Mouse (Mus musculus) heart, adult 8-10 months (tissue): Measurements from ENCODE around the gene Zfp771. TPM values are rescaled to one million over a fixed set of nuclear protein-coding genes. Genes with fewer than 3 reads are reported as not detected.

Source experiments
- DNase-seq: peaks from one replicate; pipeline ENCODE4 v3.0.0; 2022; ENCODE audit warnings: low spot score
- total RNA-seq, 4 experiments: library from RNA; stranded (reverse); gene quantifications; 2 replicates each; pipeline ENCODE4 v1.2.4; 2022

Zfp771 gene
- total RNA-seq, 4 experiments from 2014 or later, result 15.3 to 21.7 (median 17.1) TPM

- DNase-seq, result no peak
These were observed 38.1 kb downstream of the Zfp771 start for GRCm38 (mm10) chr7:127282190-127282589.

GRCm38 (mm10) chr7:127285154-127285553 lies 41.1 kb downstream of the Zfp771 start:
- DNase-seq, result no peak

- DNase-seq, result no peak
These were observed 43.9 kb downstream of the Zfp771 start for GRCm38 (mm10) chr7:127287940-127288339.

GRCm38 (mm10) chr7:127289306-127289705 lies 45.2 kb downstream of the Zfp771 start:
- DNase-seq, result no peak

GRCm38 (mm10) chr7:127290142-127290541 lies 46.1 kb downstream of the Zfp771 start:
- no peak for DNase-seq

- no peak for DNase-seq
These were observed 52.0 kb downstream of the Zfp771 start, which contains the start of gene Itgal for GRCm38 (mm10) chr7:127296098-127296497. Gene Itgal, plus strand, starts transcription at chr7:127296260.

- DNase-seq, result no peak
These were observed 52.9 kb downstream of the Zfp771 start for GRCm38 (mm10) chr7:127296786-127297555.

- DNase-seq, result no peak
These were observed 53.6 kb downstream of the Zfp771 start for GRCm38 (mm10) chr7:127297586-127298193.

Other genes starting within 250 kb of the Zfp771 start
- gene Mvp, start 229.7 kb upstream of the Zfp771 start, total RNA-seq, result 10 to 100 TPM; 59.3 to 81.8 (median 73.5) TPM
- not detected for gene Pagr1b, start 227.8 kb upstream of the Zfp771 start, total RNA-seq
- 10 to 100 TPM in 2 of 4 experiments, 1 to 10 TPM in 2; 8.3 to 22.2 (median 10.5) TPM for gene Pagr1a, start 226.9 kb upstream of the Zfp771 start, total RNA-seq
- gene Gm42742, start 223.2 kb upstream of the Zfp771 start, total RNA-seq, result 10 to 100 TPM; 28.1 to 33.3 (median 31.4) TPM
- 1 to 10 TPM in 1 of 4 experiments, under 1 TPM in 1, not detected in 2; 0.87 to 1.1 TPM for gene Prrt2, start 223.1 kb upstream of the Zfp771 start, total RNA-seq
- gene Maz, start 217.2 kb upstream of the Zfp771 start, total RNA-seq, result 10 to 100 TPM; 48.5 to 55.9 (median 54.8) TPM
- 1 to 10 TPM in 3 of 4 experiments, not detected in 1; 1.2 to 2.2 (median 1.6) TPM for gene Kif22, start 201.8 kb upstream of the Zfp771 start, total RNA-seq
- not detected for gene Zg16, start 156.9 kb upstream of the Zfp771 start, total RNA-seq
- 1 to 10 TPM; 1.2 to 2.9 (median 1.3) TPM for gene AI467606, start 152.9 kb upstream of the Zfp771 start, total RNA-seq
- not detected for gene Qprt, start 122.0 kb upstream of the Zfp771 start, total RNA-seq
- gene Spn, start 106.5 kb upstream of the Zfp771 start, total RNA-seq, result under 1 TPM; 0.38 to 0.57 (median 0.46) TPM
- 10 to 100 TPM; 36.2 to 45.1 (median 40.6) TPM for gene Cd2bp2, start 48.2 kb upstream of the Zfp771 start, total RNA-seq
- gene Tbc1d10b, start 35.8 kb upstream of the Zfp771 start, total RNA-seq, result 10 to 100 TPM; 17.4 to 24.4 (median 23.0) TPM
- gene Mylpf, start 35.4 kb upstream of the Zfp771 start, total RNA-seq, result 10 to 100 TPM in 1 of 4 experiments, 1 to 10 TPM in 3; 6.2 to 14.1 (median 8.2) TPM
- 1 to 10 TPM; 5.2 to 6.4 (median 5.8) TPM for gene Zfp553, start 11.2 kb upstream of the Zfp771 start, total RNA-seq
- gene Sept1, start 11.1 kb upstream of the Zfp771 start, total RNA-seq, result 1 to 10 TPM; 2.1 to 3.9 (median 2.6) TPM
- gene Dctpp1, start 16.4 kb downstream of the Zfp771 start, total RNA-seq, result 10 to 100 TPM; 40.5 to 45.6 (median 40.9) TPM
- 10 to 100 TPM; 24.2 to 31.6 (median 31.0) TPM for gene Sephs2, start 29.8 kb downstream of the Zfp771 start, total RNA-seq
- 1 to 10 TPM; 1.1 to 2.0 (median 1.6) TPM for gene Itgal, start 52.0 kb downstream of the Zfp771 start, total RNA-seq
- gene Zfp768, start 101.3 kb downstream of the Zfp771 start, total RNA-seq, result 10 to 100 TPM; 37.1 to 43.4 (median 41.5) TPM
- gene Zfp747, start 131.8 kb downstream of the Zfp771 start, total RNA-seq, result 1 to 10 TPM; 3.2 to 4.3 (median 3.7) TPM
- gene 9130019O22Rik, start 142.9 kb downstream of the Zfp771 start, total RNA-seq, result 1 to 10 TPM; 1.8 to 2.5 (median 2.0) TPM
- 1 to 10 TPM; 2.9 to 5.1 (median 3.9) TPM for gene E430018J23Rik, start 149.4 kb downstream of the Zfp771 start, total RNA-seq
- 1 to 10 TPM; 2.3 to 4.4 (median 3.2) TPM for gene Zfp764, start 162.5 kb downstream of the Zfp771 start, total RNA-seq
- gene Zfp688, start 177.8 kb downstream of the Zfp771 start, total RNA-seq, result 1 to 10 TPM; 4.2 to 4.8 (median 4.3) TPM
- gene Zfp689, start 204.9 kb downstream of the Zfp771 start, total RNA-seq, result 1 to 10 TPM; 1.2 to 2.1 (median 1.4) TPM
- gene Prr14, start 215.3 kb downstream of the Zfp771 start, total RNA-seq, result 10 to 100 TPM; 25.6 to 27.9 (median 27.3) TPM
- 10 to 100 TPM; 27.5 to 36.1 (median 30.5) TPM for gene Fbrs, start 234.9 kb downstream of the Zfp771 start, total RNA-seq